Mouse (Mus musculus): ENCODE measurements around the gene Zfp799. TPM values are rescaled to one million over a fixed set of nuclear protein-coding genes. Genes with fewer than 3 reads are reported as not detected.

The Zfp799 gene
- polyA plus RNA-seq, 1 experiment from 2014 or later, result 2.0 TPM

GRCm38 (mm10) chr17:32830418-32830782 lies 339 bp upstream of the Zfp799 start:
- Histone ChIP-seq H3K36me3 (0 out of 2 replicates have a peak, but pooled peaks cover 5% of the 10 kb centered on the region), H3K4me3 (replicated peaks) (peak overlapping the region; percentile 75), H3K27ac (no peak overlapping the region), H3K9me3 (replicated peaks) (no peaks in the 10 kb centered on the region), H3K9ac (no peak overlapping the region), H3K4me1 (replicated peaks) (peaks cover 8% of the 10 kb centered on the region; the same call in 1 of the 2 replicates), H3K4me2 (peak overlapping the region; percentile 73), H3K27me3 (no peaks in the 10 kb centered on the region)
- no peak for DNase-seq
- no peak for ATAC-seq (ENCODE audit: low read depth)
- 28% methylated on average over 3 of the region's 3 CpGs for WGBS (ENCODE audit: insufficient replicate concordance)

- Histone ChIP-seq H3K27me3 (no peaks in the 10 kb centered on the region; the same call in 1 of the 2 replicates), H3K4me3 (replicated peaks) (no peak overlapping the region), H3K27ac (no peak overlapping the region), H3K9ac (no peak overlapping the region), H3K9me3 (replicated peaks) (no peaks in the 10 kb centered on the region), H3K36me3 (peaks cover 23% of the 10 kb centered on the region), H3K4me2 (no peak overlapping the region), H3K4me1 (replicated peaks) (no peaks in the 10 kb centered on the region)
- DNase-seq (no peak), ATAC-seq (ENCODE audit: low read depth) (no peak)
- WGBS (ENCODE audit: insufficient replicate concordance), result 91% methylated on average over 1 of the region's 1 CpGs
Measured at GRCm38 (mm10) chr17:32816074-32816784, 13.8 kb downstream of the Zfp799 start.

GRCm38 (mm10) chr17:32814136-32814535 lies 15.9 kb downstream of the Zfp799 start:
- no peaks in the 10 kb centered on the region for H3K9me3 ChIP-seq (replicated peaks)
- no peaks in the 10 kb centered on the region; the same call in 1 of the 2 replicates for H3K4me1 ChIP-seq (replicated peaks)
- H3K27me3 ChIP-seq, result peaks cover 10% of the 10 kb centered on the region
- DNase-seq (no peak), ATAC-seq (ENCODE audit: low read depth) (no peak)
- H3K36me3 ChIP-seq, result peaks cover 5% of the 10 kb centered on the region
- no peak overlapping the region for H3K9ac ChIP-seq
- no peak overlapping the region for H3K4me3 ChIP-seq (replicated peaks)
- no peak overlapping the region for H3K4me2 ChIP-seq
- H3K27ac ChIP-seq, result no peak overlapping the region
- WGBS (ENCODE audit: insufficient replicate concordance), result 74% methylated on average over 7 of the region's 7 CpGs

DNA sequence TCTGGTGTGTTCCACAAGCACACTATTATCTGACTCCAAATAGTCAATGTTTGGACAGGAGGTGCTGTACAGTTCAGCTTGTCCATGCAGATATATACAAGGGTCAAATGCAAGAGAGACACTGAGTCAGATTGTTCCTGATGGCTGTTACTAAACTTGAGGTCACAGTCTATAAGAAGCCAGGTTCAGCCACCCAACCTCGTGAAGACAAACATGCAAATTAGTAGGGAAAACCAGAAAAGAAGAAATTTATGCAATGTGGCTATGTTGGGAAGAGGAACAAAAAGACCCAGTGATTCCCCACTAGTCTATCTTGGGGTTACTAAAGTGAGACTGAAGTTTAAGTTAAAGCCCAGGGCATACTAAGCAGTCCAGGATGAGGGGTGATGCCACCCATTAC lies 19.4 kb downstream of the Zfp799 start:
- no peak overlapping the region for H3K4me3 ChIP-seq (replicated peaks)
- no peaks in the 10 kb centered on the region for H3K9me3 ChIP-seq (replicated peaks)
- 25% methylated on average over 1 of the region's 1 CpGs for WGBS (ENCODE audit: insufficient replicate concordance)
- DNase-seq (no peak), ATAC-seq (ENCODE audit: low read depth) (no peak)
- H3K27me3 ChIP-seq, result peaks cover 21% of the 10 kb centered on the region
- no peaks in the 10 kb centered on the region for H3K36me3 ChIP-seq
- H3K4me1 ChIP-seq (replicated peaks), result no peaks in the 10 kb centered on the region; the same call in 1 of the 2 replicates
- H3K9ac ChIP-seq, result no peak overlapping the region
- no peak overlapping the region for H3K4me2 ChIP-seq
- no peak overlapping the region for H3K27ac ChIP-seq

- H3K9ac ChIP-seq, result no peak within 1 kb of the TSS
- H3K36me3 ChIP-seq, result no peaks in the 10 kb centered on the region
- no peak within 1 kb of the TSS for H3K27ac ChIP-seq
- no peak for DNase-seq
- ATAC-seq (ENCODE audit: low read depth), result no peak
- peak within 1 kb of the TSS; percentile 33 for H3K4me3 ChIP-seq (replicated peaks)
- peaks cover 21% of the 10 kb centered on the region for H3K27me3 ChIP-seq
- peak within 1 kb of the TSS; percentile 38 for H3K4me2 ChIP-seq
- no peaks in the 10 kb centered on the region; the same call in 1 of the 2 replicates for H3K4me1 ChIP-seq (replicated peaks)
- H3K9me3 ChIP-seq (replicated peaks), result no peaks in the 10 kb centered on the region
- 5% methylated on average over 17 of the region's 17 CpGs for WGBS (ENCODE audit: insufficient replicate concordance)
Measured at GRCm38 (mm10) chr17:32809544-32810374, 20.3 kb downstream of the Zfp799 start, which contains the start of gene Zfp811. Gene Zfp811 (minus strand): TSS chr17:32809931.

GRCm38 (mm10) chr17:32808921-32809320 lies 21.1 kb downstream of the Zfp799 start:
- Histone ChIP-seq H3K4me2 (peak overlapping the region; percentile 38), H3K9ac (no peak overlapping the region), H3K36me3 (no peaks in the 10 kb centered on the region), H3K4me1 (replicated peaks) (no peaks in the 10 kb centered on the region; the same call in 1 of the 2 replicates), H3K27ac (no peak overlapping the region), H3K9me3 (replicated peaks) (no peaks in the 10 kb centered on the region), H3K27me3 (peaks cover 21% of the 10 kb centered on the region), H3K4me3 (replicated peaks) (no peak overlapping the region)
- DNase-seq, result no peak
- no peak for ATAC-seq (ENCODE audit: low read depth)
- 17% methylated on average over 8 of the region's 8 CpGs for WGBS (ENCODE audit: insufficient replicate concordance)

DNA sequence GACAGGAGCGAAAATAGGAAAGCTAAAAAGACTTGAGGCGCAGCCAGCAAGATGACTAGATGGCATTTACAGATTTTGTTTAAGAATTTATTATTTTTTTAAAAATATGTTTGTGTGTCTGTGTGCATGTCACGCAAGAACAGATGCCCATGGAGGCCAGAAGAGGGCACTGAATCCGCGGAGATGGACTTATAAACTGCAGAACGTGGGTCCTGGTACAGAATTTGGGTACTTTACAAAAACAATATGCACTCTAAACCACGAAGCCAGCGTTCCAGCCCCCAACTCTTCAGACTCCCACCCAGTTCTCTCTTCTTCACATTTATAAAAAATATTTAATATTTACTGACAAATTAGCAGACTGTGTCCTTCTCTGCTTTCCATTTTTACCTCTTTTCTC lies 40.8 kb downstream of the Zfp799 start:
- H3K27me3 ChIP-seq, result no peaks in the 10 kb centered on the region
- no peak for DNase-seq
- H3K4me1 ChIP-seq (replicated peaks), result peaks cover 22% of the 10 kb centered on the region
- H3K4me3 ChIP-seq (replicated peaks), result peak overlapping the region; percentile 89; the same call in 1 of the 2 replicates
- H3K9me3 ChIP-seq (replicated peaks), result no peaks in the 10 kb centered on the region
- 71% methylated on average over 8 of the region's 8 CpGs for WGBS (ENCODE audit: insufficient replicate concordance)
- ATAC-seq (ENCODE audit: low read depth), result no peak
- H3K36me3 ChIP-seq, result peaks cover 21% of the 10 kb centered on the region
- H3K9ac ChIP-seq, result peak overlapping the region; percentile 91; the same call in 1 of the 2 replicates
- H3K27ac ChIP-seq, result no peak overlapping the region
- peak overlapping the region; percentile 70 for H3K4me2 ChIP-seq

- Histone ChIP-seq H3K4me2 (peak overlapping the region; percentile 70), H3K27ac (no peak overlapping the region; the same call in 1 of the 2 replicates), H3K9ac (peak overlapping the region; percentile 91), H3K27me3 (no peaks in the 10 kb centered on the region), H3K4me1 (replicated peaks) (peaks cover 22% of the 10 kb centered on the region), H3K4me3 (replicated peaks) (peak overlapping the region; percentile 89), H3K9me3 (replicated peaks) (no peaks in the 10 kb centered on the region), H3K36me3 (peaks cover 28% of the 10 kb centered on the region)
- ATAC-seq (ENCODE audit: low read depth), result no peak
- DNase-seq, result no peak
- WGBS (ENCODE audit: insufficient replicate concordance), result 14% methylated on average over 9 of the region's 9 CpGs
Measured at GRCm38 (mm10) chr17:32788576-32788975, 41.5 kb downstream of the Zfp799 start.

GRCm38 (mm10) chr17:32788094-32788559 lies 41.9 kb downstream of the Zfp799 start, which contains the start of gene Zfp871:
Gene Zfp871 (minus strand): TSS chr17:32788287.
- Histone ChIP-seq H3K4me3 (replicated peaks) (peak within 1 kb of the TSS; percentile 89), H3K27ac (peak within 1 kb of the TSS; percentile 93), H3K9ac (peak within 1 kb of the TSS; percentile 91), H3K4me1 (replicated peaks) (peaks cover 22% of the 10 kb centered on the region), H3K4me2 (peak within 1 kb of the TSS; percentile 75), H3K27me3 (no peaks in the 10 kb centered on the region), H3K36me3 (peaks cover 32% of the 10 kb centered on the region), H3K9me3 (replicated peaks) (no peaks in the 10 kb centered on the region)
- WGBS (ENCODE audit: insufficient replicate concordance), result under 1% methylated on average over 22 of the region's 22 CpGs
- ATAC-seq (ENCODE audit: low read depth) (peak; percentile 95), DNase-seq (peak; percentile 85)

DNA sequence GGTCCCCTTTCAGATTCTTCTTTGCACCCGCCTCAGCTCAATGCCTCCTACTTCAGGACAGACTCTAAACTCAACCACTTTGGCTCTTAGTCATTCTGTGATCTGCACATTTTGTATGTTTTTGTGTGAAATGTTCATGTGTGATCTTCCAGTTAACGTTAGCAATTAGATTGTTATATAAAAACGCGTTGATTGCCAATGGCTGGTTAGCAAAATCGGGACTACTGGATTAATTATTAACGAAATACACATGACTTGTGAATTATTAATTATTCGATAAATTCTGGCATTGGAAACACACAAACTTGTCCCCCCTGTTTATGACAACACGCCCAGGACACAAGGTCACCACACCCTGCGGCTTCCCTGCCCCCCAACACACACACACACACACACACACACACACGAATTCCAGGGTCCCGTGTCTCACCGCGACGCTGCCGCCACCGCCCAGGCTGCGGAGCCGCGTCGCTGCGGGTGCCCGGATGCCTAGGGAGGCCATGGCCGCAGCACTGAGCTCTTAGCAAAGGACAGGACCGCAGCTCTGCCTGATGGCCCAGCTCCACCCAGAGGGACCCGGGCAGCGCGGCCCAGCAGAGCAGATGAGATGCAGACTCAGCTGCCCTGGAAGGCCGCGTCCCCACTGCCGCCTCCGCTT lies 42.5 kb downstream of the Zfp799 start:
- DNase-seq (peak; percentile 68), ATAC-seq (ENCODE audit: low read depth) (peak; percentile 92)
- Histone ChIP-seq H3K36me3 (peaks cover 36% of the 10 kb centered on the region), H3K9ac (peak overlapping the region; percentile 91), H3K9me3 (replicated peaks) (no peaks in the 10 kb centered on the region), H3K4me3 (replicated peaks) (peak overlapping the region; percentile 89), H3K27ac (peak overlapping the region; percentile 93), H3K4me1 (replicated peaks) (peaks cover 22% of the 10 kb centered on the region), H3K27me3 (no peaks in the 10 kb centered on the region), H3K4me2 (peak overlapping the region; percentile 75)
- WGBS (ENCODE audit: insufficient replicate concordance), result under 1% methylated on average over 31 of the region's 31 CpGs

- Histone ChIP-seq H3K9ac (peak overlapping the region; percentile 91), H3K4me1 (replicated peaks) (peaks cover 22% of the 10 kb centered on the region), H3K27ac (peak overlapping the region; percentile 93), H3K36me3 (peaks cover 36% of the 10 kb centered on the region), H3K9me3 (replicated peaks) (no peaks in the 10 kb centered on the region), H3K4me2 (peak overlapping the region; percentile 75), H3K27me3 (no peaks in the 10 kb centered on the region), H3K4me3 (replicated peaks) (peak overlapping the region; percentile 89)
- no peak for ATAC-seq (ENCODE audit: low read depth)
- no peak for DNase-seq
- 45% methylated on average over 6 of the region's 6 CpGs for WGBS (ENCODE audit: insufficient replicate concordance)
Measured at GRCm38 (mm10) chr17:32786944-32787343, 43.1 kb downstream of the Zfp799 start.
